Mouse (Mus musculus) WW6 (cell line): Measurements from ENCODE around the gene Foxc1.

Experiments
- DNase-seq: peaks from one replicate; pipeline ENCODE4 v3.0.0-alpha.2; 2013; ENCODE audit warnings: low read depth, low spot score

Gene Foxc1

DNA sequence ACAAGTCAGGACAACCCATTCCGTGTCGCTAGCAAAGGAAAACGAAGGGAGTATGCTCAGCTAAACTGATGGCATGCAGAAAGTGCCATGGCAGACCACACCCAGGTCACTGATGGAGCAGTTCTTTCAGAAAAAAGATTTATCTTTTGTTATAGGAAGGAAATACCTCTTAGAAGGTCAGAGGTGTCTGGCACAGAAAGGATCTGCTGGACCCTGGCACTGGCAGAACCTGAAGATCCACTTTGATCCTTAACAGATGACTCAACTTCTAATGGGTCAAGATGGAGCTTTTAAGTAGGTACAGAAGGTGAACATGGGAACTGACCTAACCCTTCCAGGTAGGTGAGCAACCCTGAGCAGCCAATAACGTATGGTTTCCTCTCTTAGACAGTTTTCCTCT is 29.4 kb downstream of the Foxc1 start:
- no peak for DNase-seq

DNA sequence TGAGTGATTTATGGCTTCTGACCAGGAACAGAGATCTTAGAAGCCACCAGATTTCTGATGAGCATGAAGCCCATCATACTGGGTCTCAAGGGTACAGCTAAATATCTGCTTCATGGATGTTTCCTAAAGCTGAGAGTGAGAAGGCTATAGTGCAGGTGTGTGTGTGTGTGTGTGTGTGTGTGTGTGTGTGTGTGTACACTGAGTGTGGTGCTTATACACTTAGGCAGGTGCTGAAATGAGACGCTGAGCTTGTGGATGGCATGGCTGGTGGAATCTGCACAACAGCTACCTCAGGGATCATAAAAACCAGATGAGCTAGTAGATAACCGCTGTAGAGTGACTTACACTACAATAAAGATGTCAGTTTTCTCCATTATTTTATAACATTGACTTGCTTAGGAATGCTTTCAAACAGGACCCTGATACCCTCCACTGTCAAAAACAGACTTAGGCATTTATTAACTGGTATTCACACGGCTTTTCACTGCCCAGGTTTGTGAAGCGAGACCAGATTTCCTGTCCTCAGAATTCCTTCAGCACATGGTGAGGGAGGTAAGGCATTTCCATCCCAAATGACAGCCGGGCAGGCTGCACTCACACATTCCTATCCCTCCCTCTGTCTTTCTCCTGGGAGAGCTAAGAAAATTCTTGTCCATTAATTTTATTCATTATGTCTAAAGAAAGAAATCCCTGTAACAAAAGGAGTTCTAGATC is 43.0 kb downstream of the Foxc1 start:
- DNase-seq, result no peak

DNA sequence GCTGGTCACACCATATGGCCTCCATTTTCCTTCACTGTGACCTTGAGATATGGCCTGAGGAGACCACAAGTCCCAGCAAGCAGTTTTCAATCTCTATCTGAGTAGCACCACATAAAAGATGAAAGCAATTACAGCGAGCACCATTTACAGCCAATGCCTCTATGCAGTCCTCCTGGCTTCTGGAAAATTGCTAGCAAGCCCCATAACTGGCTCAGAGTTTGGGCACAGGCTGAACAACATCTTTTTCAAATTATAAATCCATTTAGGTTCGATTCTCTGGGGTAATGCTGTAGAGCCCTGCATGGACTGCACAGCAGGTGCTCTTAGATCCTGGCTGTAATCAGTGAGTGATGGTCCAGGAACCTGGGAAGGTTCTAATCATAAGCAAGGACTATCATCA is 47.1 kb downstream of the Foxc1 start:
- no peak for DNase-seq

- no peak for DNase-seq
Measured at GRCm38 (mm10) chr13:31854000-31854399, 47.6 kb downstream of the Foxc1 start.

DNA sequence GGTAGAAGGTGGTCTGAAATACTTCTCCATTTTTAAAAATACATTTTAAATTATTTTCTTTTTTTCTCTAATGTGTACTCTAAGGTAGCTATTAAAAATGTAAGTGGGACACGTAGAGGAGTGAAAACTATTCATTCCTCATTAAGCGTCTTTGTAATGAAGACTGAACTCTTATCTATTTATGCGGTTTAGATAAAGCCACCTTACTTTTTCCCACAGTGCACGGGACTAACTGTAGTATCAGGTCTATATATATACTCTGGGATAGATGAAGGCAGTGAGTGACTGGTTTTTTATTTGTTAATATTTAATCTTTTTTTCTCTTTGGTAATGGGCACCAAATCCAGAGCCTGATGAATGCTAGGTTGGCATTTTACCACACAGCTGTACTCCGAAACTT is 53.8 kb downstream of the Foxc1 start:
- DNase-seq, result no peak
